Mouse (Mus musculus) monocyte, adult 5-6 weeks (primary cell): ENCODE results near the gene Muc1. TPM values are rescaled to one million over a fixed set of nuclear protein-coding genes. Genes with fewer than 3 reads are reported as not detected.
A peak's percentile ranks its signal among the peaks of the same experiment; 100 is the strongest.

Source experiments
- ATAC-seq: fragments of 153-309, 156-312 bp; replicated peaks from 2 replicates; pipeline ENCODE4 v1.8.0; 2017; ENCODE audit warnings: mild to moderate bottlenecking; ENCODE audit not compliant: low TSS enrichment, insufficient number of reproducible peaks, severe bottlenecking, poor library complexity, low FRiP score
- total RNA-seq: library from RNA; stranded (forward); fragments of 200-1000, 200-491, 200-594 nt; gene quantifications from 3 replicates; pipeline ENCODE4 v1.2.3, GENCODE M21; 2017

Muc1 gene
- total RNA-seq, 1 experiment from 2014 or later, result 0.86 TPM

GRCm38 (mm10) chr3:89281579-89282290 is 52.9 kb downstream of the Muc1 start:
- ATAC-seq, result peak; percentile 71

DNA sequence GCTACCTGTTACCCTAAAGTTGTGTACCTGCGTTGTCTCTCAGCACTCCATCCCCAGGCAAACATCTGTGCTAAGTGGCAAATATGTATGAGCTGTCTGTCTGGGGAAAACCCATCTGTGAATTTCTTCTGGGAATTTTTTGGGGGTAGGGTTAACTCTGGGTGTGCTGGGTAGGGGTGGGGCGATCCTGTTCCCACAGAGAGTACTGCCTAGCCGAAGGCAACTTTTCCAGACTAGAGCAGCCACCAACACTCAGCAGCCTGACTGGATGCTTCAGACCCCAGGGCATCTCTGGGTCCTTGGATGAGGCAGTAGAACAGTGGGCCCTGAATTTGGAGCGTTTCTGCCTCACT is 53.4 kb downstream of the Muc1 start:
- ATAC-seq, result no peak

Other genes with a start within 250 kb of the Muc1 start
- 15.7 to 30.9 TPM (median 22.4 TPM) in 3 replicates for gene Rusc1, start 135.7 kb upstream of the Muc1 start, total RNA-seq
- not detected in 3 replicates for gene Gm43738, start 128.0 kb upstream of the Muc1 start, total RNA-seq
- gene Fdps, start 127.1 kb upstream of the Muc1 start, total RNA-seq, result 37.2 to 55.7 TPM (median 39.0 TPM) in 3 replicates
- not detected in 3 replicates for gene Pklr, start 92.9 kb upstream of the Muc1 start, total RNA-seq
- not detected in 3 replicates for gene Hcn3, start 68.9 kb upstream of the Muc1 start, total RNA-seq
- gene Clk2, start 64.3 kb upstream of the Muc1 start, total RNA-seq, result 81.2 to 140 TPM (median 118 TPM) in 3 replicates
- gene Scamp3, start 51.6 kb upstream of the Muc1 start, total RNA-seq, result 23.2 to 55.0 TPM (median 23.6 TPM) in 3 replicates
- 4.9 to 45.4 TPM (median 15.8 TPM) in 3 replicates for gene Fam189b, start 45.9 kb upstream of the Muc1 start, total RNA-seq
- 71.9 to 84.9 TPM (median 81.9 TPM) in 3 replicates for gene Gba, start 26.1 kb upstream of the Muc1 start, total RNA-seq
- gene Thbs3, start 13.9 kb upstream of the Muc1 start, total RNA-seq, result 0.95 to 2.3 TPM (median 1.8 TPM) in 3 replicates
- gene Mtx1, start 2.0 kb upstream of the Muc1 start, total RNA-seq, result 42.5 to 61.0 TPM (median 58.7 TPM) in 3 replicates
- gene Krtcap2, start 16.9 kb downstream of the Muc1 start, total RNA-seq, result 53.3 to 77.9 TPM (median 61.9 TPM) in 3 replicates
- gene Trim46, start 17.3 kb downstream of the Muc1 start, total RNA-seq, result 0.53 to 2.3 TPM in 2 of 3 replicates, not detected in the other
- gene Dpm3, start 30.3 kb downstream of the Muc1 start, total RNA-seq, result 67.3 to 102 TPM (median 83.1 TPM) in 3 replicates
- 58.3 to 94.6 TPM (median 67.9 TPM) in 3 replicates for gene Slc50a1, start 41.5 kb downstream of the Muc1 start, total RNA-seq
- gene Efna1, start 52.1 kb downstream of the Muc1 start, total RNA-seq, result 0.38 to 0.39 TPM in 2 of 3 replicates, not detected in the other
- gene Efna3, start 93.9 kb downstream of the Muc1 start, total RNA-seq, result not detected in 3 replicates
- gene Efna4, start 109.0 kb downstream of the Muc1 start, total RNA-seq, result not detected in 3 replicates
- gene Adam15, start 120.9 kb downstream of the Muc1 start, total RNA-seq, result 23.1 to 49.7 TPM (median 33.0 TPM) in 3 replicates
- not detected in 3 replicates for gene Dcst2, start 132.9 kb downstream of the Muc1 start, total RNA-seq
- not detected in 3 replicates for gene Dcst1, start 136.2 kb downstream of the Muc1 start, total RNA-seq
- 49.4 to 76.6 TPM (median 51.2 TPM) in 3 replicates for gene Zbtb7b, start 165.7 kb downstream of the Muc1 start, total RNA-seq
- gene Lenep, start 173.7 kb downstream of the Muc1 start, total RNA-seq, result 1.4 TPM in 1 of 3 replicates, not detected in the others
- 16.5 to 22.8 TPM (median 22.4 TPM) in 3 replicates for gene Flad1, start 182.8 kb downstream of the Muc1 start, total RNA-seq
- gene Cks1b, start 189.3 kb downstream of the Muc1 start, total RNA-seq, result 7.5 to 10.2 TPM (median 8.1 TPM) in 3 replicates
- 48.9 to 65.4 TPM (median 58.4 TPM) in 3 replicates for gene Shc1, start 189.4 kb downstream of the Muc1 start, total RNA-seq
- 11.0 to 18.5 TPM (median 17.6 TPM) in 3 replicates for gene Pygo2, start 201.2 kb downstream of the Muc1 start, total RNA-seq
- 149 to 190 TPM (median 158 TPM) in 3 replicates for gene Pbxip1, start 207.6 kb downstream of the Muc1 start, total RNA-seq
- gene Pmvk, start 225.5 kb downstream of the Muc1 start, total RNA-seq, result 18.0 to 23.5 TPM (median 21.0 TPM) in 3 replicates